Mouse (Mus musculus) CH12.LX (cell line): ENCODE measurements at regions not wholly inside any gene's neighbourhood (a gene's known extent, or its start where the extent isn't known, plus 50 kb on each side); places are given as distances from the start of the nearest gene placed in this dataset.
"Not testable (repeated sequence)": the region's sequence is repeated elsewhere in the genome, so short reads cannot be mapped to it uniquely, and the experiment has no call there.

ENCODE experiments used
- DNase-seq: peaks from one replicate; pipeline ENCODE4 v3.0.0-alpha.2; 2013; ENCODE audit errors: extremely low read depth
- H3K27ac ChIP-seq: 2 replicates; pipeline ENCODE4 v1.5.1; 2012; ENCODE audit warnings: low read depth, mild to moderate bottlenecking, control low read depth, moderate library complexity; ENCODE audit not compliant: insufficient read depth
- H3K27me3 ChIP-seq: replicated peaks from 2 replicates; pipeline ENCODE3; 2012; ENCODE audit warnings: inconsistent platforms
- H3K36me3 ChIP-seq, 2 experiments: replicated peaks in 1 of 2; 2 replicates each; pipeline versions ENCODE3 to v1.6.1; 2012; ENCODE audit warnings: inconsistent platforms in 1 of 2, low read length in 1 of 2, mild to moderate bottlenecking in 1 of 2, mixed read lengths in 1 of 2, moderate library complexity in 1 of 2; ENCODE audit not compliant: control insufficient read depth in 1 of 2, insufficient read depth in 1 of 2
- H3K4me1 ChIP-seq, 2 experiments: 2 replicates each; pipeline ENCODE4 v1.6.1; 2012; ENCODE audit warnings: inconsistent platforms in 1 of 2, moderate library complexity in 1 of 2; ENCODE audit not compliant: insufficient read depth in 2 of 2, control insufficient read depth in 1 of 2
- H3K4me2 ChIP-seq: 2 replicates; pipeline ENCODE4 v1.6.1; 2012; ENCODE audit warnings: low read depth, mild to moderate bottlenecking, control low read depth; ENCODE audit not compliant: poor library complexity, insufficient read depth, severe bottlenecking
- H3K4me3 ChIP-seq, 3 experiments: fragments of 150-350 bp in 1 of 3; sonication (generic) in 1 of 3; replicated peaks in 1 of 3; 2 replicates each; pipeline versions ENCODE3 to v1.5.1; 2011 to 2012; ENCODE audit warnings: low read depth in 2 of 3, low read length in 2 of 3, mild to moderate bottlenecking in 2 of 3, moderate library complexity in 2 of 3, control low read depth in 1 of 3, improper control_type of control experiment in 1 of 3, inconsistent platforms in 1 of 3, mixed read lengths in 1 of 3; ENCODE audit not compliant: poor library complexity in 1 of 3
- H3K79me2 ChIP-seq: replicated peaks from 2 replicates; pipeline ENCODE4 v1.6.1; 2012; ENCODE audit warnings: mild to moderate bottlenecking, moderate library complexity; ENCODE audit not compliant: control insufficient read depth, poor library complexity, insufficient read depth, severe bottlenecking; ENCODE audit errors: extremely low read depth
- H3K9ac ChIP-seq: 2 replicates; pipeline ENCODE4 v1.6.1; 2012; ENCODE audit warnings: low read depth, mild to moderate bottlenecking, control low read depth, moderate library complexity; ENCODE audit not compliant: insufficient read depth
- H3K9me3 ChIP-seq: replicated peaks from 2 replicates; pipeline ENCODE3; 2012; ENCODE audit warnings: low read length, inconsistent platforms, mixed read lengths
- BHLHE40 ChIP-seq: IDR thresholded peaks from 2 replicates; pipeline ENCODE4 v1.6.1; 2011; ENCODE audit warnings: mild to moderate bottlenecking, low read depth, low read length, improper control_type of control experiment
- CTCF ChIP-seq, 2 experiments: IDR thresholded peaks in 1 of 2; conservative IDR thresholded peaks in 1 of 2; 2 replicates each; pipeline ENCODE4 v1.5.1; 2011 to 2012; ENCODE audit warnings: low read depth in 2 of 2, low read length in 2 of 2, improper control_type of control experiment in 1 of 2, inconsistent platforms in 1 of 2, mild to moderate bottlenecking in 1 of 2, moderate library complexity in 1 of 2
- E2F4 ChIP-seq: IDR thresholded peaks from 2 replicates; pipeline ENCODE4 v1.6.1; 2011; ENCODE audit warnings: low read depth, low read length, improper control_type of control experiment; ENCODE audit not compliant: insufficient replicate concordance
- EP300 ChIP-seq: IDR thresholded peaks from 2 replicates; pipeline ENCODE4 v1.6.1; 2011; ENCODE audit warnings: low read length, improper control_type of control experiment
- IRF4 ChIP-seq: IDR thresholded peaks from 2 replicates; pipeline ENCODE4 v1.6.1; 2014; ENCODE audit warnings: low read depth, mild to moderate bottlenecking, inconsistent platforms, low read length, improper control_type of control experiment
- JUN ChIP-seq: IDR thresholded peaks from 2 replicates; pipeline ENCODE4 v1.6.1; 2011; ENCODE audit warnings: low read depth, mild to moderate bottlenecking, low read length, improper control_type of control experiment, moderate library complexity; ENCODE audit not compliant: insufficient read depth
- JUND ChIP-seq: conservative IDR thresholded peaks from 2 replicates; pipeline ENCODE4 v1.6.1; 2011; ENCODE audit warnings: low read depth, low read length, improper control_type of control experiment
- MAFK ChIP-seq: IDR thresholded peaks from 2 replicates; pipeline ENCODE4 v1.6.1; 2011; ENCODE audit warnings: low read length, improper control_type of control experiment; ENCODE audit not compliant: insufficient replicate concordance
- MAX ChIP-seq: IDR thresholded peaks from 2 replicates; pipeline ENCODE4 v1.6.1; 2011; ENCODE audit warnings: low read length, improper control_type of control experiment
- MAZ ChIP-seq: IDR thresholded peaks from 2 replicates; pipeline ENCODE4 v1.6.1; 2012; ENCODE audit warnings: low read depth, mild to moderate bottlenecking, inconsistent platforms, low read length, improper control_type of control experiment, moderate library complexity
- MEF2A ChIP-seq: IDR thresholded peaks from 2 replicates; pipeline ENCODE4 v1.6.1; 2014; ENCODE audit warnings: low read depth, mild to moderate bottlenecking, inconsistent platforms, low read length, improper control_type of control experiment, borderline replicate concordance
- MXI1 ChIP-seq: IDR thresholded peaks from 2 replicates; pipeline ENCODE4 v1.6.1; 2011; ENCODE audit warnings: mild to moderate bottlenecking, low read depth, low read length, improper control_type of control experiment
- MYC ChIP-seq: IDR thresholded peaks from 2 replicates; pipeline ENCODE4 v1.6.1; 2011; ENCODE audit warnings: low read depth, mild to moderate bottlenecking, improper control_type of control experiment, low read length
- PAX5 ChIP-seq: IDR thresholded peaks from 2 replicates; pipeline ENCODE4 v1.6.1; 2012; ENCODE audit warnings: low read length, inconsistent platforms, mixed read lengths
- POLR2A ChIP-seq: IDR thresholded peaks from 2 replicates; pipeline ENCODE4 v1.6.1; 2011; ENCODE audit warnings: low read depth, mild to moderate bottlenecking, improper control_type of control experiment, low read length
- RAD21 ChIP-seq: IDR thresholded peaks from 2 replicates; pipeline ENCODE4 v1.6.1; 2011; ENCODE audit warnings: low read depth, mild to moderate bottlenecking, low read length, improper control_type of control experiment, moderate library complexity
- RCOR1 ChIP-seq: conservative IDR thresholded peaks from 2 replicates; pipeline ENCODE4 v1.6.1; 2012; ENCODE audit warnings: low read depth, mild to moderate bottlenecking, inconsistent platforms, low read length, improper control_type of control experiment
- SIN3A ChIP-seq: IDR thresholded peaks from 2 replicates; pipeline ENCODE4 v1.6.1; 2012; ENCODE audit warnings: low read length, improper control_type of control experiment, inconsistent platforms
- SMC3 ChIP-seq: IDR thresholded peaks from 2 replicates; pipeline ENCODE4 v1.6.1; 2011; ENCODE audit warnings: low read depth, low read length, improper control_type of control experiment
- TBP ChIP-seq: conservative IDR thresholded peaks from 2 replicates; pipeline ENCODE4 v1.6.1; 2011; ENCODE audit warnings: low read depth, low read length, improper control_type of control experiment
- UBTF ChIP-seq: IDR thresholded peaks from 2 replicates; pipeline ENCODE4 v1.6.1; 2012; ENCODE audit warnings: low read depth, mild to moderate bottlenecking, inconsistent platforms, low read length, improper control_type of control experiment, moderate library complexity
- USF2 ChIP-seq: conservative IDR thresholded peaks from 2 replicates; pipeline ENCODE4 v1.6.1; 2011; ENCODE audit warnings: low read depth, low read length, improper control_type of control experiment
- ZC3H11A ChIP-seq: IDR thresholded peaks from 2 replicates; pipeline ENCODE4 v1.6.1; 2012; ENCODE audit warnings: low read depth, mild to moderate bottlenecking, inconsistent platforms, low read length, improper control_type of control experiment
- ZKSCAN1 ChIP-seq: IDR thresholded peaks from 2 replicates; pipeline ENCODE4 v1.6.1; 2012; ENCODE audit warnings: low read depth, inconsistent platforms, low read length, improper control_type of control experiment, borderline replicate concordance
- ZNF384 ChIP-seq: IDR thresholded peaks from 2 replicates; pipeline ENCODE4 v1.6.1; 2012; ENCODE audit warnings: low read depth, low read length, improper control_type of control experiment, inconsistent platforms
- dilution Hi-C: fragments of 300-500 bp; cut with MboI; formaldehyde crosslinking; loops from 2 replicates; pipeline ENCODE4 v1.14.3; 2020; ENCODE audit warnings: low sequenced_read_pairs; ENCODE audit not compliant: extremely low pct_unique_long_range_greater_than_20kb, extremely low pct_ligation_motif_present
- in situ Hi-C: fragments of 300-500 bp; cut with MboI; formaldehyde crosslinking; loops from 3 replicates; pipeline ENCODE4 v1.14.3; 2019; ENCODE audit warnings: low sequenced_read_pairs, low pct_ligation_motif_present, low pct_unique_long_range_greater_than_20kb, mixed read lengths

- in situ Hi-C loops, H3K4me2 ChIP-seq, H3K79me2 ChIP-seq, H3K9me3 ChIP-seq, H3K4me1 ChIP-seq, H3K36me3 ChIP-seq, H3K4me3 ChIP-seq, H3K9ac ChIP-seq, DNase-seq, dilution Hi-C loops, H3K27ac ChIP-seq, H3K27me3 ChIP-seq: not testable (repeated sequence)
Measured at GRCm38 (mm10) chr10:55485396-55486025, 621.2 kb upstream of the Msl3l2 start.

GRCm38 (mm10) chr10:55522706-55523105, 584.0 kb upstream of the Msl3l2 start:
- H3K79me2 ChIP-seq, result no peaks in the 10 kb centered on the region
- no peak overlapping the region for H3K4me3 ChIP-seq
- in situ Hi-C loops, result no loop called here
- dilution Hi-C loops, result no loop called here
- no peak for DNase-seq
- H3K4me2 ChIP-seq, result no peak overlapping the region
- TF ChIP-seq RCOR1, result no peak
- TF ChIP-seq IRF4, result no peak
- TF ChIP-seq MXI1, result no peak
- no peak for TF ChIP-seq E2F4
- TF ChIP-seq JUN, result no peak
- no peak for TF ChIP-seq EP300
- TF ChIP-seq MAFK, result no peak
- no peak for TF ChIP-seq MAZ
- no peak for TF ChIP-seq USF2
- TF ChIP-seq MYC, result no peak
- TF ChIP-seq SIN3A, result no peak
- no peak for TF ChIP-seq MEF2A
- TF ChIP-seq CTCF (conservative IDR thresholded peaks at IDR 0.05 in 1 of 2, IDR thresholded peaks at IDR 0.05 in 1 of 2; ENCODE audit: low read depth in 2 of 2, low read length in 2 of 2), result no peak
- H3K9ac ChIP-seq, result no peak overlapping the region
- no peaks in the 10 kb centered on the region for H3K27me3 ChIP-seq
- no peaks in the 10 kb centered on the region for H3K9me3 ChIP-seq
- no peaks in the 10 kb centered on the region for H3K36me3 ChIP-seq
- H3K4me1 ChIP-seq, result no peaks in the 10 kb centered on the region
- H3K27ac ChIP-seq, result no peak overlapping the region

- H3K9ac ChIP-seq, result no peak overlapping the region
- H3K9me3 ChIP-seq, result no peaks in the 10 kb centered on the region
- no peak overlapping the region for H3K4me3 ChIP-seq
- H3K79me2 ChIP-seq, result no peaks in the 10 kb centered on the region
- H3K27ac ChIP-seq, result no peak overlapping the region
- H3K4me2 ChIP-seq, result no peak overlapping the region
- in situ Hi-C loops, result no loop called here
- no peaks in the 10 kb centered on the region for H3K4me1 ChIP-seq
- no peaks in the 10 kb centered on the region for H3K36me3 ChIP-seq
- no peak for DNase-seq
- TF ChIP-seq POLR2A, result no peak
- TF ChIP-seq SMC3, result no peak
- TF ChIP-seq RAD21, result no peak
- no peak for TF ChIP-seq SIN3A
- TF ChIP-seq ZKSCAN1, result no peak
- no peak for TF ChIP-seq ZNF384
- TF ChIP-seq BHLHE40, result no peak
- TF ChIP-seq ZC3H11A, result no peak
- TF ChIP-seq RCOR1, result no peak
- no peak for TF ChIP-seq MAX
- TF ChIP-seq JUND, result no peak
- TF ChIP-seq EP300, result no peak
- no peak for TF ChIP-seq UBTF
- no peak for TF ChIP-seq PAX5
- TF ChIP-seq TBP, result no peak
- TF ChIP-seq MAFK, result no peak
- no peaks in the 10 kb centered on the region for H3K27me3 ChIP-seq
- dilution Hi-C loops, result no loop called here
Measured at GRCm38 (mm10) chr10:55537410-55537809, 569.3 kb upstream of the Msl3l2 start.
